Mouse (Mus musculus) erythroblast, embryonic 14.5 days (primary cell): Measurements from ENCODE around the gene Filip1. TPM values are rescaled to one million over a fixed set of nuclear protein-coding genes. Genes with fewer than 3 reads are reported as not detected.
A peak's percentile ranks its signal among the peaks of the same experiment; 100 is the strongest.

Source experiments
- H3K27me3 ChIP-seq: 2 replicates; pipeline ENCODE4 v1.6.1; 2012; ENCODE audit warnings: inconsistent platforms; ENCODE audit not compliant: control insufficient read depth
- H3K36me3 ChIP-seq: 2 replicates; pipeline ENCODE4 v1.6.1; 2012; ENCODE audit warnings: mild to moderate bottlenecking, inconsistent platforms; ENCODE audit not compliant: control insufficient read depth
- H3K4me1 ChIP-seq: 2 replicates; pipeline ENCODE4 v1.6.1; 2012; ENCODE audit warnings: inconsistent platforms; ENCODE audit not compliant: control insufficient read depth
- H3K4me3 ChIP-seq: replicated peaks from 2 replicates; pipeline ENCODE3; 2012; ENCODE audit warnings: moderate library complexity, mild to moderate bottlenecking, inconsistent platforms
- H3K9me3 ChIP-seq: 2 replicates; pipeline ENCODE4 v1.6.1; 2012; ENCODE audit warnings: low read length, inconsistent platforms, mixed read lengths; ENCODE audit not compliant: control insufficient read depth
- GATA1 ChIP-seq: IDR thresholded peaks from 2 replicates; pipeline ENCODE4 v1.6.1; 2012; ENCODE audit warnings: low read length, inconsistent platforms, mixed read lengths
- TAL1 ChIP-seq: IDR thresholded peaks from 3 replicates; pipeline ENCODE4 v1.6.1; 2012; ENCODE audit warnings: low read length, inconsistent platforms, mixed read lengths
- polyA plus RNA-seq: library from polyadenylated mRNA; stranded (reverse); fragments of >175 nt; gene quantifications from 2 replicates; pipeline ENCODE4 v1.2.3, GENCODE M21; 2012

Gene Filip1
- polyA plus RNA-seq, 1 experiment, result not detected

DNA sequence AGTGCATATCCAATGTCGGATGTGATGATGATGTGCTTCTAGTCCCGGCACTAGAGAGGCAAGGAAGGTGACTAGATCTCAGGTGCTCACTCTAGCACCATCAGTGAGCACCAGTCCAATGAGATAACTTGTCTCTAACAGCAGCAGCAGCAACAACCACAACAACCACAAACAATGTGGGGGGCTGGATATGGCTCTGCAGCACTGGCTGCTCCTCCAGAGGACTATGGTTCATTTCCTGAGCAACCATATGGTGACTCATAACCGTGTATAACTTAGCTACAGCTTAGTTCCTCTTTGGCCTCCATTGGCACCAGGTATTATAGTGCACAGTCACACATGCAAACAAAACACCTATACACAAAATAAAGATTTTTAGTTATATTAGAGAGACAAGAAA lies 202.1 kb downstream of the Filip1 start:
- no peak for TF ChIP-seq GATA1
- no peak for TF ChIP-seq TAL1
- Histone ChIP-seq H3K4me1 (no peaks in the 10 kb centered on the region), H3K27me3 (no peaks in the 10 kb centered on the region; the same call in 1 of the 2 replicates), H3K36me3 (no peaks in the 10 kb centered on the region), H3K9me3 (no peaks in the 10 kb centered on the region), H3K4me3 (no peak overlapping the region)

DNA sequence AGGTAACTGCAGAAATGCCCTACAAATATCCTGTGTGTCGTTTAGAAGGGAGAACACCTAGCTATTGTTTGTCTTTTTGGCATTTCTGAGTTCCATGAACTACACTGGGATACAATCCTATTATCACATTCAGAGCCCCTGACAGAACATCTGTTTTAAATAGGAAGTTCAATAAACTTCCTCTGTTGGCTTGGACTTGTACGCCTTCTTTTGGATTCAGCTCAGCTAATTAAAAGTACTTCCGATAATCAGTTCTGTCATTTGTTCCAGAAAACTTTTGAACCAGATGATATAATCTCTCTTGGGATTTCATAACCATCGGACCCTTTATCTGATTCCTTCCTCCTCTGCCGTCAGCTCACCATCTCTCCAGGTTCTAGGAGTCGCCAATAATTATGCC lies 203.2 kb downstream of the Filip1 start:
- Histone ChIP-seq H3K9me3 (no peaks in the 10 kb centered on the region), H3K4me1 (no peaks in the 10 kb centered on the region), H3K36me3 (no peaks in the 10 kb centered on the region), H3K27me3 (no peaks in the 10 kb centered on the region; the same call in 1 of the 2 replicates), H3K4me3 (no peak overlapping the region)
- TF ChIP-seq TAL1, result no peak
- TF ChIP-seq GATA1, result no peak

DNA sequence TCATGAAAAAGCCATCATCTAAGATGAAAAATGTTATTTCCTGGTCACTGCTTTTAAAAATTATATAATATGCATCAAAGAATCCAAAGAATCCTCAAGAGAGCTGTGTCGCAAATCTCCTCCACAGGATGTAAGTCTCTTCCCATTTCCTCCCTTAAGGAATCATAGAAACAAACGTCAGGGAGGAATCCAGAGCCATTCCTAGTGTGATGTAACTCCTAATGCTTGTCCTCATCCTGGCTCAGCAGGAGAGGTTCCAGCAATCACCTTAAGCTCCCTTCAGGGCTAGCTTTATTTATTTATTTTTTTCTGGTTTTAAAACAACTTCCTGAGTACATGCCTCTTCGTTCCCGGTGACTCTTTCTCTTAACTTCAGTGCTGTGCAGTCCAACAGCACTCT lies 205.5 kb downstream of the Filip1 start:
- TF ChIP-seq GATA1 (no peak), TAL1 (no peak)
- H3K27me3 ChIP-seq, result no peaks in the 10 kb centered on the region; the same call in 1 of the 2 replicates
- no peak overlapping the region for H3K4me3 ChIP-seq
- no peaks in the 10 kb centered on the region for H3K4me1 ChIP-seq
- H3K9me3 ChIP-seq, result no peaks in the 10 kb centered on the region
- H3K36me3 ChIP-seq, result no peaks in the 10 kb centered on the region

DNA sequence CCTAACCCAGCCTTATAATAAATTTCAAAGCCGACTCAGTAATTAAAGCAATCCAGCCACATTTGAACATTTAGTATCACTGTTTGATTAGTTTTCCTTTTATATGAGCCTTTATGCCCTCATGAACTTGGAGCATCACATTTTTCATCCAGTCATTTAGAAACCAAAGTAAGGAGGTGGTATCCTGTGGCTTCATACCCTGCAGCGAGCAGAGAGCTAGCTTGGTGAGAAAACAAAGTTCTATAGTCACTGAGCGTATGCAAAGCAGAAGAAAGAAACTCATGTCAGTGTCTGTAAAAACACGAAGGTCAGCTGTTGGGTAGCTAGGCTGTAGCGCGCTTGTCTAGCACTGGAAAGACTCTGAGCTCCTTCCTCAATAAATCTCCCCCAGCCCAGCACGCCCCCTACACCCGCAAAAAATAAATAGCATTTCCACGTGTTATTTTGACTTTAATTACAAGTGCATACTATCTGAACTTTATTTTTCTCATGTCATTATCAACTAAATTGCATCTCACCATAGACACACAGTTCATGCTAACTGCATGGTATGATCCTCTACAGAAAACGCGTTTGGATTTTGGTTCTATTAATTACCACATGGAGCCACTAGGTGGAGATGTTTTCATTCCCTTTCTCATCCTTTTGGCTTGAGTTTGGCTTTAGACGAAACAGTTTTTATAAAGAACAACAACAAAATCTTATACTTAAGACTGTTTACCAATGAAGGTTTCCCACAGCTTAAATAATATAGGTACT lies 206.2 kb downstream of the Filip1 start:
- no peaks in the 10 kb centered on the region for H3K9me3 ChIP-seq
- H3K4me1 ChIP-seq, result no peaks in the 10 kb centered on the region
- TF ChIP-seq TAL1 (no peak), GATA1 (no peak)
- no peaks in the 10 kb centered on the region; the same call in 1 of the 2 replicates for H3K27me3 ChIP-seq
- H3K4me3 ChIP-seq, result no peak overlapping the region
- no peaks in the 10 kb centered on the region for H3K36me3 ChIP-seq

DNA sequence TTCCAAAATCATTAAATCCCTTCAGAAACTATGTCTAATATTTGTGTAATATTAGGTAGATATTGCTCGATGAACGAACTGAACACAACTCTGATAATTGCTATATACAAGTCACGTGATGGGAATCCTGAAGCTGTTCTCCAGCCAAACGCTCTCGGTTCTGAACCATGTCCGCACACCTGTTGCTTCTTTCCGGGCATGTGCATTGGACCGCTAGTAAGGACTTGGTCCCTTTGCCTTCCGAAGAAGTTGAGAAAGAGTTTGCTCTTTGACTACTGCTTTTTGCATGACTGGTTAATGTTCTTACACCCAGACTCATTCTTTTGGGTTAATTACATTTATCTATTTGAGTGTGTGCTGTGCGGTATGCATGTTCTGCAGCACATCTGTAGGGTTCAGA lies 207.2 kb downstream of the Filip1 start:
- Histone ChIP-seq H3K9me3 (no peaks in the 10 kb centered on the region), H3K36me3 (no peaks in the 10 kb centered on the region), H3K27me3 (no peaks in the 10 kb centered on the region; the same call in 1 of the 2 replicates), H3K4me1 (no peaks in the 10 kb centered on the region), H3K4me3 (no peak overlapping the region)
- TF ChIP-seq TAL1 (no peak), GATA1 (no peak)

DNA sequence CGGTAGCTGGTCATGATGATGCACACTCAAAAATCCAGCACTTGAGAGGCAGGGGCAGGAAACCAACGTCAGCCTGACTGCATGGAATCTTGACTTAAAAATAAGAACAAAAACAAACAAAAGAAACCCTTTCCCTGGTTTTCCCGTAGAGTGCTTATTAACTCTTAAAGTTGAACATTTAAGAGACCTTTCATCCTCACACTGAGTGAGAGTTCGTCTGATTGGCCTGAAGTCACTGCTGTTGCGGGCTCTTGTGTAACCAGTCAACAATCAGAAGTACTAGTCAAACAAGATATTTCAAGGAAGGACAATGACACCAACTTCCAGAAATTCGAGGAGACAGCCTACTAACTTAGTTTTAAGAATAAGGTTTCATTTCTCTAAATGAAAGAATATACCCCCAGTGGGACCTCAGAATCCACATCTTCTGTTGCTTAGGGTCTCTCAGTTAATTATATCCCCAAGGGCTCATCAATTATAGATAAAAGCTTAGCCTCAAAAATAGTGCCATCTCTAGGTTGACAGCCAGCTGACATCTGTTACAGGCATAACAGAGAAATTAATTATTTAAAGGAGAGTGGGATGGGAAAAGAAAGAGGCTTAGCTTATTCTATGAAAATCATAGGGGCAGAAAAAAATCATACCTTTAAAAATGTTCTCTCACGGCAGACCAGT lies 216.1 kb downstream of the Filip1 start:
- H3K27me3 ChIP-seq, result no peaks in the 10 kb centered on the region
- H3K9me3 ChIP-seq, result no peaks in the 10 kb centered on the region
- TF ChIP-seq TAL1, result no peak
- no peak for TF ChIP-seq GATA1
- H3K36me3 ChIP-seq, result no peaks in the 10 kb centered on the region
- H3K4me3 ChIP-seq, result no peak overlapping the region
- H3K4me1 ChIP-seq, result peaks cover 18% of the 10 kb centered on the region

DNA sequence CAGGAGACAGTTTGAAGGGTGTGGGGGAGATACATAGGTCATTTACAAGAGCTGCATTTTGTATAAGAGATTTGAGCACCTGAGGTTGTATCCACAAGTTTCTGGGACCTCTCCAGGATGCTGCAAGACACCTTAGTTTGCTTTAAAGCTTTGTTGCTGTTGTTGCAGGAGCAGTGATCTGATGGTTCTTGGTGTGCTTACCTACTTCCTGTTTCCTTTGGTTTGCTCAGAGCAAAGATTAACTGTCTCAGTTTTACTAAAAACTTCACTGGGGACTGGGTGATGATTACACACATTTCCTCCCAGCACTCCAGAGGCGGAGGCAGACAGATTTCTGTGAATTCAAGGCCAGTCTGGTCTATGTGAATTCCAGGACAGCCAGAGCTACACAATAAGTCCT lies 217.6 kb downstream of the Filip1 start:
- Histone ChIP-seq H3K9me3 (no peaks in the 10 kb centered on the region), H3K27me3 (no peaks in the 10 kb centered on the region), H3K4me1 (peaks cover 25% of the 10 kb centered on the region), H3K36me3 (no peaks in the 10 kb centered on the region), H3K4me3 (no peak overlapping the region)
- no peak for TF ChIP-seq TAL1
- TF ChIP-seq GATA1, result no peak

DNA sequence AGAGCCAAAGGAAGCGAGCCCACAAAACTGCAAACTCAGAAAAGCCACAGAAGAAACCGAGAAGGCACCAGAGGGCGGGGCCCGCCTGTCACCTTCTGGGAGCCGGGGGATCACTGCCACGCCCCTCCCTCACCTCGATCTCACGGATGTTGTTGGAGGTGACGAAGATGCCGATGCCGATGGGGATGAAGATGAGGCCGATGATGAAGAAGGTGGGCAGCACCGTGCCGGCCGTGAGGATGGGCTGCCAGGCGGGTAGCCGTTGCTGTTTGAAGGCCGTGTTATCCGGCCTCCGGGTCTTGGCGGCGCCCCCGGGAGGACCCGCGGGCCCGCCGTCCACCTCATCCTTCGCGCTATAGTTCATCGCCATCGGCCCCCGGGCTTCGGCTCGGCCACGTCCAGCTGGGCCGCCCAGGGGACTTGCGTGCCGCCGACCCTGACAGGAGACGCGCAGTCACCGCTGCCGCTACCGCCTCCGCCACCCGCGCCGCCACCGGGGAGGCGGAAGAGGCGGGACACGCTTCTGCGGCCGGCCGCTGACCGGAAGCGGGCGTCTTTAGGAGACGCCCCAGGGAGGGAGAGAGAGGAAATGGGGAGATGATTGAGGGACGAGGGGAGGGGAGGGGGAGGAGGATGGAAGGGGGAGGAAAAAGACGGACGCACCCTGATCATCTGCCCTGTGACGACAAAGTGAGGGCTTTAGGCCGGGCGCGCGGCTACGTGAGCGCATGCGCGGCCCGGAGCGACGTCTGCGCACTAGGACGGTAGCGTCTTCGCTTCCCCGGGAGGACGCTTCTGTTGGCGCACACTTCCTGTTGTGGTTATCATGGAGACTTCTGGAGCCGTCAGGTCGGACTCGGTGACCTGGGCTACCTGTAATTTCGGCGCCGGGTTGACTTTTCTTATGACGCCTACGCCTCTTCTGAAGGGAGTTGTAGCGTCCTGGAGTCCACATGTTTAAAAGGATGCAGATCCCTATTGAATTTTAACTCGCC lies 219.5 kb downstream of the Filip1 start, which contains the start of gene Tmem30a:
TSS of gene Tmem30a (minus strand) at position 667 of the 995 bp plus-strand sequence.
- Histone ChIP-seq H3K4me1 (peaks cover 28% of the 10 kb centered on the region), H3K27me3 (no peaks in the 10 kb centered on the region), H3K36me3 (no peaks in the 10 kb centered on the region), H3K9me3 (no peaks in the 10 kb centered on the region), H3K4me3 (peak within 1 kb of the TSS; percentile 78)
- no peak for TF ChIP-seq TAL1
- TF ChIP-seq GATA1, result no peak

DNA sequence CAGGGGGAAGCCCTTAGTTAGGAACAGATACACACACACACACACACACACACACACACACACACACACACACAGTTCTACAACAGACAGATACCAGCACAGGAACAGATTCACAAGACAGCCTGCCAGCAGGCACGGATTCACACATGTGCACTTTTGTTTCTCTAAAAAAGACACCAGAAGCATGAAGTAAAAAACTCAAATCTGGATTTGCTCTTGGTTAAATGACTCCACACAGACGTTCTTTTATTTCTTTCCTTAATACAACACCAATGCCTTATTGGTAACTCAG lies 226.9 kb downstream of the Filip1 start:
- Histone ChIP-seq H3K4me1 (peaks cover 7% of the 10 kb centered on the region), H3K27me3 (no peaks in the 10 kb centered on the region), H3K36me3 (no peaks in the 10 kb centered on the region), H3K9me3 (no peaks in the 10 kb centered on the region), H3K4me3 (no peak overlapping the region)
- TF ChIP-seq TAL1, result no peak
- TF ChIP-seq GATA1, result no peak
